Mouse (Mus musculus): ENCODE results near the gene Nup98.

Nup98 gene

DNA sequence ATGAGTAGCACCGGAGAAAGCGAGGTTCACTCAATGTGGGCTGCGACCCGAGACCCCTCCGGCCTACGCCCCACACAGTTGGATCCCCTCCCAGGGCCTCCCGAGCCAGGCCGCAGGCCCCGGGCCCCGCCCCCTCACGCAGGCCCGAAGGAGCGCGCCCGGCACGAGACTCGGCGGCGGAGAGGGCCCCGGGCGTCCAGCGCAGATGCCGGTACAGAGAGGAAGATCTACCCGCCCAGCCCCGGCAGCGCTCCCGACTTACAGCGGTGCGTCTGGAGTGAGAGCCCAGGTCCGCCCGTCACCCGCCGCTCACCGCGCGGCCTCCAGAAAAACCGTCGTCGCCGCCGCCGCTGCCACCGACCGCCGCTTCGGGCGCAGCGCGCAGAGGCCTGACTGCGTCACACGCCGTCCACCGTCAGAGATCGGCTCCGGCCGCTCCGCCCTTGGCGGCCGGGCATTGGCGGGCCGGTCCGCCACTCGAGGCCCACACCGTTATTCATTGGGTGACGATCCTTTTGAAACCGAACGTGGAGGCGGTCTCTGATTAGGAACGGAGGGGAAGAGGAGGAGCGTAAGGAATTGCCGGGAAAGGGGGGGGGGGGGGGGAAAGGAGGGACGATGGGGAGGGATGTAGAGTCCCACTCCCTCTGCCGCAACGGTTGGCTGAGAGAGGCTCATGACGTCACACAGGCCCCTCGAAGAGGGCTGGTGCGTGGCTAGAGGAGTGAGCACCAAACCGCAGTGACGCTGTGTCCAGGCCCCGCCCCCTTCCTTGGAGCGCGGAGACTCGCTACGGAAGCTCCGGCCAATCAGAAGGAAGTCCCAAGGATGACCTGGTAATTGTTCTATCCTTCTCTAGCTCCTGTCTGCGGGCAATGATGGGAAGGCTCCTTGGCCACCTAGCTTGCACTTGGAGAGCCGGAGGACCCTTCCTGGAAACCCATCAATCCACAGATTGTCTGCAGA lies at the start of gene Nup98, which contains the start of gene Pgap2:
Nup98 (minus strand) TSS at position 421 of the 966 bp plus-strand sequence.
Pgap2 (plus strand) TSS at position 453 of the 966 bp plus-strand sequence.
- DNase-seq (ENCODE audit: low spot score in 2 of 2) = peak; percentile 95 to 99

DNA sequence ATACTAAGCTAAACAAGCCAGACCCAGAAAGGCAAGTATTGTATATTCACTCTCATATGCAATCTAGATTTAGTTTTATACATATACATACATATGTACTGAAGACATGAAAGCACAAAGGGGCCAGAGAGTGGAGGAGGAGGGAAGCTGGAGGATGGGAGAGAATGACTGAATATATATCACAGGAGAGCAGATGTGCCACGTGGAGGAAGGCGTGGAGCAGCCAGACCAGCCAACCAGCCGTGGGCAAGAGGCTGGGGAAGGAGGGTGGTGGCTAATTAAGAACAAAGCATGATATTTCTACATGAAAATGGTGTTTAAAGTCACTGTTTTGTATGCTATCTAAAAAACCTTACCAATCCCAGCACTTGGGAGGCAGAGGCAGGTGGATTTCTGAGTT lies 48.8 kb upstream of the Nup98 start:
- DNase-seq (ENCODE audit: low spot score in 2 of 2) = no peak

DNA sequence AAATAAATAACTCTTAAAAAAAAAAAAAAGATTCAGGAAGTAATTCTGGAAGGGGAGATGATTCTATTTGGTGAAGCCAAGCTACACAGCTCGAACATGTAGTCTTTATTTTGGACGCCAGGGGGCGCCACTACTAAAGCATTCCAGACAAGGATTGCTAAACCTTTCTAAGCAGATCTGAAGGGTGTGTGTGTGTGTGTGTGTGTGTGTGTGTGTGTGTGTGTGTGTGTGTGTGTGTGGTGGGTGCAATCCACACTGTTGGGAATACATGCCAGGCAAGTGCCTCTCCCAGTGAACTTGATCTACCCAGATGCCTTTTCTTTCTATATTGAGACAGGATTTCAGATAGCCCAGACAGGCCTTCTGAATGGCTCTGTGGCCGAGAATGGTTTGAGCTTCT lies 48.2 kb upstream of the Nup98 start:
- DNase-seq (ENCODE audit: low spot score in 2 of 2) = peak; percentile 87 to 91

DNA sequence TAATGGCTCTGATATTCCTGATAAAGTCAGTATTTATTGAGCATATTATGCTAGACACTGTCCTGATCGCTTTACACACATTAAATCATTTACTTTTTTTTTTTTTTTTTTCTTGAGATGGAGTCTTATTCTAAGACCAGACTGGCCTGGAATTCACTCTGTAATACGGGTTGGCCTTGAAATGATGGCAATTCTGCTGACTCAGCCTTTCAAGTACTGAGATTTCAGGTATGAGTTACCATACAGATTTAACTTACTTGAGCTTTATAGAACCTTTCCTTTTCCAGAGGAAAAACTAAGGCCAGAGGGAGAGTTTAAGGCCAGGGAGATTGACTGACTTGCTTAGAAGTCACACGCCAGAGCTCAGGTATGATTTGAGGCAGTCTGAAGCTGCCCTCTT lies 46.7 kb upstream of the Nup98 start:
- no peak for DNase-seq (ENCODE audit: low spot score in 2 of 2)

DNA sequence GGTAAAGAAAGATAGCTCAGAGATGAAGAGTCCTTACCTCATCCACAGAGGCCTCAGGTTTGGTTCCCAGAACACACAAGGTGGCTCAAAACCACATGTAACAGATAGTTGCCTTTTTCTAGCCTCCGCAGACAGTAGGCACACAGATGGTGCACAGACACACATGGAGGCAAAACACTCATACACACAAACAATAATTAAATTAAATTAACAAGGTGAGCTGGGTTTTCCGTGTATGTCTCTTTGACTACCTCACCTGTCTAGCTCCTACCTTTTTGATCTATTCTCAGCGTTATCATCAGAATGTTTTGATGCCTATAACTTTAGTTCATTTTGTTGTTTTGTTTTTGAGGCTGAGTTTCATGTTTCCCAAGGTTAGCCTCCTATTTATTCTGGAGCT lies 46.0 kb upstream of the Nup98 start, which contains the start of gene Rhog:
Rhog (minus strand) TSS at position 101 of the 400 bp plus-strand sequence.
- no peak for DNase-seq (ENCODE audit: low spot score in 2 of 2)

DNA sequence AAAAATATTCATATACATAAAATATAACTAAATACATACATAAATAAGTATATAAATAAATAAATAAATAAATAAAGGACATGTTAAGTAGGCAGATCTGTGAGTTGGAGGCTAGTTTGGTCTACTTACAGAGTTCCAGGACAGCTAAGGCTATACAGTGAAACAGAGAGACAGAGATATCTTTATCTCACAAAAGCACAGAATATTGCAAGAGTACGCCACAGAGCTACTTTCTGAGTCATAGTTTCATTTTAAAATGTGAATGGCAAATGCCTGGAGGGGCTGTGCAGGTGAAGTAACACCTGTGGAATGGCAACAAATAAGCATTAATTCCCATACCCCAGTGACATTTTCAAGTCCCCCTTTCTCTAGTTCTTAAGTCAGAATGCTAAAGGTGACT lies 43.7 kb upstream of the Nup98 start:
- no peak for DNase-seq (ENCODE audit: low spot score in 2 of 2)

DNA sequence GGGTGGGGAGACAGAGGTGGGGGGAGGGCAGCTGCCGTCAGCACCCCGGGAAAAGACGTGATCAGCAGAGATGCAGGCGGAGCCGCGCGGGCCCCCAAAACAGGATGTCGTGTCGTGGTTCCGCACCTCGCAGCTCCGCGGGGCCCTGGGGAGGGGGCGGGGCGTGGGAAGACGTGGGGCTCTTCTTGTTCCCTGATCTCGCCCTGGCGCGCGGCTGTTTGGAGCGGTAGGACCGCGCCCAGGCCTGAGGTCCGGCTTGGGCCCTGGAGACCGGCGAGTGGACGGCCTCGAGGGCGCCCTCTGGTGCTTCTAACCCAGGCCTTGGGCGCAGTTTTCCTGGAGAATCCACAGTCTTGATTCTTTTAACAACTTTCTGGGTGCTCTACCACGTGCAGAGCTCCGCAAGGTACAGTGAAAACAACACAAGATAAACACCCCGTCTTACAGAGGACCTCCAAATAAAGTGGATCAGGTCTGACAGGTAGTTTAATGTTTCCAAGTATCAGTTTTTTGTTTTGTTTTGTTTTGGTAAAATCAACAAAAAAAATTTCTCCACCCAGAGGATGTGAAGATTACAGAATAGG lies 40.7 kb upstream of the Nup98 start:
- DNase-seq (ENCODE audit: low spot score in 2 of 2) = peak; percentile 92 to 93

DNA sequence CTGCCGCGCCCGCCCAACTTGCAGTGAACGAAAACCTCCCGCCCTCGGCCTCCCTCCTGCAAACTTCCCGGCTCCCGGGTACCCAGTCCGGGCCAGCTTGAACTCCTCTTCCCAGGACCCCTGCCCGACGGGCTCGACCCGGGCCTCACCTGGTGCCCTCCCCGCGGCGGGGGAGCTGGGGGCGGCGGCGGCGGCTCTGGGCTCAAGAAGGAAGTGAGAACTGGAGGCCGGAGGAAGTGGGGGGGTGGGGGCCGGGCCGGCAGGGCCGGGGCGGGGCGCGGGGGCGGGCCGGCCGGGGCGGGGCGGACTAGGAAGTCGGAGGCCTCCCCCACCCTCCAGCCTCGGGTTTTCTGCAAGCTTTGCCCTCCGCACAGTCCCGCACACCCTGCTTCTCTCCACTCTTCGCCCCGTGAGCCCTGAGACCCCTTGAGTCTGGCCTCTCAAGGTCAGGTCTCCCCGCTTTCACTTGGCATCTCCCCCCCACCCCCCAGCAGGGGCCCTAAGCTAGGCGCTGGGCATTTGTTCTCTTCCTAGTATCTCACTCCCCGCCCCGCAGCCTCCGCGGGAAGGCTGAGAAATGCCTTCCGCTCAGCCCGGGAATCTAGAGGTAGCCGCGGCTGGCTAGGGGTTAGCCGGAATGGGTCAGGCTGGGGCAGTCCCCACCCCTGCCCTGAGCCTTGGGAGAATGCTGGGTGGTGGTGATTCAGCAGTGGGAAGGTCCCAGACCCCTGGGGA lies 40.1 kb upstream of the Nup98 start:
- DNase-seq (ENCODE audit: low spot score in 2 of 2) = peak; percentile 85 to 90

DNA sequence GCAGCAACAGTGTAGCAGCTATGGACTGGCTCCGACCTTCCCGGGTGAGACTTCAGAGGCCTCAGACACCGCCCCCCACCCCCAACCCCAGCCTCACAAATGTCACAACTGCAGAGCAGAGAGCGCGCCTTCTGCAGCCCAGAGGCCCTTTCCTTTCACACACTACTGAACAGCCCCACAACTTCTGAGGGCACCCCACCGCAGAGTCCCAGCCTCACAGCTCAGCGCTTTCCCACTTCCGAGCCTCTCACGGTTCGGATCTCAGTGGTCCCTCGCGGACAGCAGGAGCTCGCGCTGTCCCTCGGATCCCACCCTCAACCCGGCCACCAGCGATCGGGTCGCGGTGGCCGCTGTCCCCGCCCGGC lies 39.5 kb upstream of the Nup98 start:
- DNase-seq (ENCODE audit: low spot score in 2 of 2) = no peak

DNA sequence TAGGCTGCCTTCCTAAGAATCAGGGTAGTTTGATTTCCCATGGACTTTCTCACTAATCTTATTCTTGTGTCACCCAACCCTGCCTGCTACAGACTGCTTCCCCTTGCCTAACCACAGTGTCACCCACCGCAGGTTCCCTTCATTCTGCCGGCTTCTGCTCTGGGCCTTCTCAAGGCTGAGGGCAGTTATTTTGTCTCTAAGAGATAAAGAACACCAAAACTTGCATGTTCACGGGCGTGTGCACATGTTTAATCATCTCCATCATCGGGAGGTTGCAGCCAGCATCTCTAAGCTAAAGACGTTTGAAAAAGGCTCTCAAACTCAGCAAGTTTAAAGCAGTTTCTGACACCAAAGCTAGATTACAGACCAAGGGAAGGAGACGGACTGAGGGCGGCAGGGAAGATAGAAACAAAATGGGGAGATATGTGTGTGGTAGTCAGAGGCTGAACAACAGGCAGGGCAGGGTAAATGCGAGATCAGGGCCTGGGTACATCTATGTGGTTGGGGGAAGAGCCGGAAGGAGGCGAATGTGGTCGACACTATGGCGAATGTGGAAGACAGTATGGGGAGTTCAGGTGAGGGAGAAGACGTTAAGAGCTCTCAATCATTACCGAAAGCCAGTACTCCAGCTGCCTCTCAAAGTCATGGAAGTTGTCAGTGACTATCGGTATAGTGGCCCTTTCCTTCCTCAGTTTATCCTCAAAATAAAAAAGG lies 38.9 kb upstream of the Nup98 start:
- DNase-seq (ENCODE audit: low spot score in 2 of 2) = peak; percentile 53 to 65

DNA sequence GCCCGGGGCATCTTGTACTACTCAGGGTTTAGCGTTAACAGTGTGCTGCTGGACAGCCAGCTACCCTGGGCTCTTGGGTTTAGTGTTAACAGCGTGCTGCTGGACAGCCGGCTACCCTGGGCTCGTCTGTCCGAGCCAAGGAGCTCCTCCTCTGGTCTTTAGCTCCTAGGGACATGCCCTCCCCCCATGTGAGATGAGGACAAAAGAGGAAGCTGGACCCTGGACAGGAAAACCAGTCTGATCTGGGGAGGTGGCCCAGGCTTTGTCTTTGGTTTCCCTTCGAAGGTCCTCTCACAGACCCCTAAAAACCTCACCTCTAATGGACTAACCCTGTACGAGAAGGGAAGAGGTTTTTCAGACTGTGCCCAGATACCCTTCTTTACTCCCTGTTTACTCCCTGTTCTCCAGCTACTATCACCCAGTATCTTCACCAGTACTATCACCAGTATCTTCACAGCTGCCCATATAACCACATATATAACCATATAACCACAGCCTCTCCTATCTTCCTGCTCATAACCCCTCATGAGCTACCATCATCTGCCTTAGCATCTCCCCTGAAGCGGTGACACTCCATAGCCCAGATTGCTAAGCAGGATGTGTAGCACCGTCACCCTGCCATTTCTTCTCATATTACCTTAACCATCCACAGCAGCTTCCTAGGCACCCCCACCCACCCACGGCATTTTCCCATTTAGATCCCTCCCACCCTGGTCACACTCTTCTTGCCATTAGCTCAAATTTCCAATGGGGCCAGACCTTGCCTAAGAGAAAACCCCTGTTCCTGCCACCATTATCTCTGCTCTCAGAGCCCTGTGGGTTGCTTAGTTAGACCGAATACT lies 37.2 kb upstream of the Nup98 start:
- DNase-seq (ENCODE audit: low spot score in 2 of 2) = no peak

DNA sequence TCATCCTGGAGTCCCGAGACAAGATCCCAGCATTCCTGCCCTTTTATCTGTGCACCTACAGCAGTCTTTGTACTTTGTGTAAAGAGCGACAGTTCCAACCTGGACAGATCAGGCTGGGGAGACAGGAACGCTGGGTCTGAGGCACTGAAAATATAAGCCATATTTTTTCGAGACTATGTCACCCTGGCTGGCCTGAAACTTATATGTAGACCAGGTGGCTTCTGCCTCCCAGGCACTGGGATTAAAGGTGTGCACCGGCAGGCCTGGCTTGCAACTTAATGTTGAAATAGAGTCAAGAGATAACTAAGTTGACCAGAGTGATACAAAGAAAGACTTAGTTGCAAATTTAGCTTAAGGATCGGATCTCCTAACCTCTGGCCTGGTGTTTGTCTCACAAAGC lies 36.3 kb upstream of the Nup98 start:
- no peak for DNase-seq (ENCODE audit: low spot score in 2 of 2)

DNA sequence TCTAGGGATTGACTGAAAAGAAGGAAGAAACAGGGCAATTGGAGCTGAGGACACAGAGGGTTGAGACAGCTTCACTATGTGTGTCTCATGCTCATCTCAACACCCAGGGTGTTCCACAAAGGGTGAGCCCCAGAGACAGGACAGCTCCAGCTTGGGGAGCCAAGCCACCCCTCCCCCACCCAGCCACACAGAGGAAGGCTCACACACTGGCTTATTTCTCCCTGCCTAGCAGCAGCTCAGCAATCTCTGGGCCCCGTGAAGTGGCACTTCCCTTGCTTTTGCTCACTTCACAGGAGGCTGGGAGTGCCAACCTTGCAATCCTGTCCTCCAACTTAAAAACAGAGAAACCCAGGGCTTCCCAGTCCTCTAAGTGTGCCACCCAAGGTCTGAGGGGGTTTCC lies 35.8 kb upstream of the Nup98 start:
- peak in 1 of 2 experiments; percentile 56 for DNase-seq (ENCODE audit: low spot score in 2 of 2)

DNA sequence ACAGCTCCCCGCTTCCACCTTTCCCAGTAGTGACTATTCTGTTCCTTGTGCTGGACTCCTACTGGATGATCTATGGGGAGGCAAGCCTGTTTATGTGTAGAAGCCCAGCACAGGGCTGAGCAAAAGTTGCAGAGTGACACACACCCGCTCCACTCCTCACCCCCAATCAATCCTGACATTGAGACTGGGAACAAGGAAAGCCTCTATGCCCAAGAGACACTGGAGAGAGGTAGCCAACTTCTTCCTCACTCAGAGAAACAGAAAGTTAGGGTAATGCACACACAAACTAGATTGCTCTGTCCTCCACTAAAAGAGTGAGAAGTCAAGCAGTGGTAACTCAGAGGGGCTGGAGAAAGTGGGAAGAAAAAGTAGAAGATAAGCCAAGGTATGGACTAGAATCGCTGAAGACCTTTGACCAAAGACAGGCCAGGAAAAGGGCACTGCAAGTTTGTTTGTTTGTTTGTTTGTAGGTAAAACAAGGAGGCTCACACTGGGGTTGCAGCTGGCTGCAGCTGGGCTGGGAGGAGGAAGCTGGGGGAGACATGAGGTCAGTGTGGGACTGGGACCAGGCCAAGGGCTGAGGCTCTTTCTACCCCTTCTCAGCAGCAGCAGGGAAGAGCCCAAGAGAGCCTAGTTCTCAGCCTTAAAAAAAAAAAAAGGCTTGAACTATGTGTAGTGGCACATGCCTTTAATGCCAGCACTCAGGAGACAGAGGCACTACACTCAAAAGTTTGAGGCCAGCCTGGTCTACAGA lies 35.0 kb upstream of the Nup98 start:
- DNase-seq (ENCODE audit: low spot score in 2 of 2) = no peak

DNA sequence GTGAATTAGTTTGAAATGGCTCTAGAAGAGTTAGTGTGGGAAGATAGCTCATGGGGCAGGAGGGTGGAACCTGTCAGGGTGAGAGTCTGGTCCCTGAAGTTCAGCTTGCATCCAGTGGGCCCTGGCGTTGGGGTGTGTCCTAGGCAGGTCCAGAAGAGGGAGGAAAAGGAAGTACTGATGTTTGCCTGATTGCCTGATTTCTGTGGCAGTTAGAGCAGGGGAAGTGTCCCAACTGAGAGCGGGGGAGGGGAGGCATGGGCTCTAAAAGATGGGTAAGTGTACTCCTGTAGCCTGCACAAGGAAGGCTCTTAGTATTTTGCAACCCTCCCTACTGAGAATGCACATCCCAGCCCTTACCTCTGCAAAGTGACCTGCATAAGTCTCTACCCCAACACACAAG lies 33.9 kb upstream of the Nup98 start:
- peak in 1 of 2 experiments; percentile 55 for DNase-seq (ENCODE audit: low spot score in 2 of 2)

DNA sequence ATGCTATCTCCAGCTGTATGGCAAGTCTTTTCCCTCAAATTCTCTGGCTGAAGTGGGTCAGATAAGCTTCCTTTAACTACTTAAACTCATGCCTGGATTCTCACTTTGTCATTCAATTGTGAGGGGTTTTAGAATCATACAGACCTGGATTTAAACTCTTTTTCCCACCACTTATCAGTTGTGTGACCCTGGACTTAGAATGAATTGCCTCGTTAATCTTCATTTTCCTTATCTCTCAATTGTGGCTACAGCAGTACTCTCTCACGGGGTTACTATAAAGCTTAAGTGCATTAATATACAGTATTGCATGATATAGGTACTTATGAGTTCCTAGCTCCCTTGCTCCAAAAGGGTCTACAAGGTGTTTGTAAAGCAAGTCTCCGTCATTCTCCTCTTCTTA lies 32.9 kb upstream of the Nup98 start:
- no peak for DNase-seq (ENCODE audit: low spot score in 2 of 2)

DNA sequence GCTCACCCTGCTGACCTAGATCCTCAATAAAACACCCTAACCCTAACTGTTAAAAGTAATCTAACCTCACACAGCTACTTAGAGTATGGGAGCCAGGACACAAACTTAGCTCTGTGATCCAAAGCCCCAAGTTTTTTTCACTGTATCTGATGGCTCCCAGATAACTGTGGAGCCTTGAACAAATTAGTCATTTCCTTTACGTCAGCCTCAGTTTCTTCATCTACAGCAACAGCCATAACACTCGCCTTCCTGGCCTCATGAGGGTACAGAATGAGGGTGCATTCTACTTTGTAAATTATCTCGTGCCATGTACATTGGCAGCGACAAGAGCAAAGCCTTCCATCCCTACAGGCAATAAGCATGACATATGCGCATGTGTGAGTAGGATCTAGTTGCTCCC lies 32.4 kb upstream of the Nup98 start:
- DNase-seq (ENCODE audit: low spot score in 2 of 2) = no peak

DNA sequence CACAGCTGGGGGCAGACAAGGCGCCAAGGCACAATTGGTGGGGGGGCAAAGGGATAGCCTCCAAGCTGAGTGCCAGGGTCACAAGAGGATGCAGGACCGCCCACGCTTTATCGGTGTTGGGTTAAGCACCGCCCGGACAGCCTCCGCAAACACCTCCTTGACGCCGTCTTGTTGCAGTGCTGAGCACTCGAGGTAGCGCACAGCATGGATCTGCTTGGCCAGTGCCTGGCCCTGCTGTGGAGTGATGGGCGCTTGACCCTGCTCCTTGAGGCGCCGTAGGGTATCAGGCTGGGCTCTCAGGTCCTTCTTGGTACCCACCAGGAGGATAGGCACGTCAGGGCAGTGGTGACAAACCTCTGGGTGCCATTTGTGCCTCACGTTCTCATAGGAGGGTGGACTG lies 29.6 kb upstream of the Nup98 start:
- no peak for DNase-seq (ENCODE audit: low spot score in 2 of 2)

DNA sequence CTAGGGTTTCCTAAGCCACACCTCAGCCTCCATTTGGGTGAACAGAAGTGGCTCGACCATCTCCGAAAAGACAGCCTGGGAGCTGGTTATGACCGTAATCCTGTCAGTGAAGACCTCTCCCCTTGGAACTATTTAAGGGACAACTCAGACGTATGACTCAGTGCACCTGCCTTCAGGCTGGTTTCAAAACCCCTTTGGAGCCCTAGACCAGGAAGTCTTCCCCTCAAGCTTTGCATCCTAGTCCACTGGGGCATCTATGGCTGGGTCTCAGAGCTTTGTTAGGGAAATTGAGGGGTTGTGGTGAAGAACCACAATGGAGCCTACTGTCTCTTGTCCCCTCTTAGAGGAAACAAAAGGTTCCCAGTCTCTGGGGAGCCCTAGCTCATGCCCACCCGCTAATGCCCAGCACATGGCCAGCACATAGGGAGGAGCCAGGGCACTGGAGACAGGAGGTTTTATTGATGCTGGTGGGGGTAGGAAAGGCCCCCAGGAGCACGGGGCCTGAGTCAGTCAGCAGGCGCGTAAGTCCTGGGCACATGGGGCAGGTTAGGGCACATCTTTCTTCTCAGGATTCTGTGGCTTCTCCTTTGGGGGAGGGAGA lies 28.8 kb upstream of the Nup98 start:
- DNase-seq (ENCODE audit: low spot score in 2 of 2) = no peak

DNA sequence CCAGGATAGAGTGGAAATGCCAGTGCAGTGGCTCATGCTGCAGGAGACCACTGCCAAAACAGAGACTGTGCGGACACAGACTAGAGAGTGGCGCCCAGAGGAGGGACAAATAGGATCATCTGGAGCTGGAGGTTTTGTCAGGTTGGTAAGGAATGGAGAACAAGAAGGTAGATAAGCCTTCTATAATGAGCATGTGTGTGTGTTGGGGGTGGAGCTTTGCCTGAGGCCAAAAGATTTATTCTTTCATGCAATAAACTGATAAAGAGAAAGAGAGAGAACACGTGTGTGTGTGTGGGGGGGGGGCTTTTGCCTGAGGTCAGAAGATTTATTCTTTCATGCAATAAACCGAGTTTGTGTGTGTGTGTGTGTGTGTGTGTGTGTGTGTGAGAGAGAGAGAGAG lies 23.1 kb upstream of the Nup98 start:
- DNase-seq (ENCODE audit: low spot score in 2 of 2) = no peak
